Mouse (Mus musculus): ENCODE results near the gene Pcyt1a. TPM values are rescaled to one million over a fixed set of nuclear protein-coding genes. Genes with fewer than 3 reads are reported as not detected.

Pcyt1a gene
- polyA plus RNA-seq (2021) = 29.7 TPM

DNA sequence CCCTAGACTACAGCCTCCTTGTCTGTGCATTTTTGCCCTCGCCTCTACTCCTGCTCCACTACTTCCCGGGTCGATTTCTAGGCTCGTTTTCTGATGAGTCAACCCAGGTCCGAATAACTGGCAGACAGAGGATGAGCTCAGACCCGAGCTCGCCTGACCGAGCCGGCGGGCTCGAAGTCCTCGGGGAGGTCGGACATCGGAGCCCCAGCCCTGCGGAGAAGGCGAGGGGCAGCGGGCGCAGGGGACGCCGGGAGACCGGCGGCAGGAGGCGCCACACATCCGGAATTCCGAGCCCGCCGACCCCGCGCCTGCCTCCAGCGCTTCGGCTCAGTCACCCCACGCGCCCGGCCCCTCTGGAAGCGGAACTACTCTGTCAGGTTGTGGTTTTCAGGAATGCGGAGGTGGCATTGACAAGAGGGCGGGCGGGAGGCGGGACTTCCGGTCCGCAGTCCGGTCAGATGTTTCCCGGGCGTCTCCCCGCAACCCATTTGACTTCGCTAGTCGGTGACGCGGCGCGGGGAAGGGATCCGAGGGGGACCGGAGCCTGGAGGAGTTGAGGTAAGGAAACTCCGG is at the start of gene Pcyt1a:
Pcyt1a (plus strand) TSS at position 448 of the 573 bp plus-strand sequence.
- no peaks in the 10 kb centered on the region for H3K27me3 ChIP-seq
- TF ChIP-seq CTCF (IDR thresholded peaks at IDR 0.05) = peak; percentile 36
- ChIA-PET CTCF (interaction anchor here (1.3 kb wide), 1 partner anchor 10 kb away, joined by 4 read pairs; no protein-coding TSS in a partner anchor), POLR2A (interaction anchor here (0.7 to 1.4 kb wide), 2 partner anchors 9 kb away, joined by 3 to 4 read pairs; no protein-coding TSS in a partner anchor)
- ATAC-seq (peak; percentile 93), DNase-seq (ENCODE audit: low read depth, low spot score) (peak; percentile 67)
- in situ Hi-C loops (cut with MboI; ENCODE audit: low pct_unique_long_range_greater_than_20kb) = no loop called here

DNA sequence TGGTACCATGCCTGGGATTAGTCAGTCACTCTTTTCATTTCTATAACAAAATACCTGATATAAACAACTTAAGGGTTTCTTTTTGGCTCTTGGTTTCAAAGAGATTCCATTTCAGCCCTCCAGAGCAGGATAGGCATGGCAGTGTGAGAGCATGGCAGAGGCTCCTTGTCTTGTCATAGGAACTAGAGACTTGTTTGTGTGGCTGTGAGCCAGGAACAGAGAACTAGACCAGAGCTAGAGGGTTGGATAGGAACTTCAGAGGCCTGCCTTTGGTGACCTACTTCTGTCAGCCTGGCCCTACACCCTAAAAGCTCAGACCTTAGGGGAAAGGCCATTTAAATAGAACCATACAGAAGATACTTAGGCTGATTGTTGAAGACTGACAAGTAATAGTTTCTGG is 47.8 kb upstream of the Pcyt1a start:
- CTCF ChIA-PET = no interaction called here
- in situ Hi-C loops (cut with MboI; ENCODE audit: low pct_unique_long_range_greater_than_20kb) = no loop called here
- ATAC-seq = no peak
- POLR2A ChIA-PET = no interaction called here
- no peak for DNase-seq (ENCODE audit: low read depth, low spot score)
- no peak for TF ChIP-seq CTCF (IDR thresholded peaks at IDR 0.05)
- H3K27me3 ChIP-seq = no peaks in the 10 kb centered on the region

DNA sequence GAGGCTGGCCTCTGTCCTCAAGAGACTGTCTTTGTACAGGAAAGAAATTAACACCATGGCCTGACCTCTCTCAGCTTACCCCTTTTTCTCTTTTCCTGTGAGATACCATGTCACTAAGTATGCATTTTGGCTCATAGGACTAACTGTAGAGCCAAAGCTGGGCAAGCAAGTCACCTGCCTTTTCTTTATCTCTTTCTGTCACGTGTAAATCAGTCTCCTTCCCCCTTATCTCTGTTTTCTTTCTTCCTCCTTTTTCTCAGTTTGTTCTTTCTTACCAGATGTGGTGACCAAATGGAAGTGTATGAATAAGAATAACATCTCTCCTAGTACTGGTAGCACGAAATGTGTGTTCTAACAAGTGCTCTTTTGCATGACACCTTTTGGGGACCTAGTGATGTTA is 45.8 kb upstream of the Pcyt1a start:
- no peaks in the 10 kb centered on the region for H3K27me3 ChIP-seq
- no peak for TF ChIP-seq CTCF (IDR thresholded peaks at IDR 0.05)
- POLR2A ChIA-PET = no interaction called here
- CTCF ChIA-PET = no interaction called here
- no peak for DNase-seq (ENCODE audit: low read depth, low spot score)
- ATAC-seq = no peak
- in situ Hi-C loops (cut with MboI; ENCODE audit: low pct_unique_long_range_greater_than_20kb) = no loop called here

GRCm38 (mm10) chr16:32386826-32387225 is 43.9 kb upstream of the Pcyt1a start:
- ATAC-seq = no peak
- TF ChIP-seq CTCF (IDR thresholded peaks at IDR 0.05) = no peak
- CTCF ChIA-PET = interaction anchor here (1.1 to 1.6 kb wide), 3 partner anchors 10 to 113 kb away, joined by 3 read pairs; partner anchors contain the start of gene Tm4sf19
- no peaks in the 10 kb centered on the region for H3K27me3 ChIP-seq
- no peak for DNase-seq (ENCODE audit: low read depth, low spot score)
- in situ Hi-C loops (cut with MboI; ENCODE audit: low pct_unique_long_range_greater_than_20kb) = no loop called here
- POLR2A ChIA-PET = no interaction called here

DNA sequence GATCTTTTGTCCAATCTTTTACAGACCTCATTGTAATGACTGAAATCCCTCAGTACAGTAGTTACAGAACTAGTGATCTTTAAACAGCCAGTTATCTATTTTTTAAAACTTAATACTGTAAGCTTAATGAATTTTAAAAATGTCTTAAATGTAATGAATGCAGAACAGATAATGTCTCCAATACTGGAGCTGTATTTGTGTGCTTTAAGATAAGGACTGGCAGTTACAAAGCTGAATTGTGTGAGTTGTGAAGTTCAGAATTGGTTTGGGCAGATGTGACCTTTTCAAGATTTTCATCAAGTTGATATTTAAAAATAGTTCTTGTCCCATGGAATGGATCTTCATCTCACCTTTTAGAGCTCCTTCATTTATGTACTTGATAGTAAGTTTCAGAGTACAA is 41.7 kb upstream of the Pcyt1a start:
- CTCF ChIA-PET = interaction anchor here (0.8 to 2.1 kb wide), 3 partner anchors 8 to 46 kb away, joined by 3 to 6 read pairs (median 3); no protein-coding TSS in a partner anchor
- no peak for TF ChIP-seq CTCF (IDR thresholded peaks at IDR 0.05)
- no peaks in the 10 kb centered on the region for H3K27me3 ChIP-seq
- POLR2A ChIA-PET = interaction anchor here (0.6 to 1.2 kb wide), 2 partner anchors 27 to 277 kb away, joined by 3 to 4 read pairs; no protein-coding TSS in a partner anchor
- in situ Hi-C loops (cut with MboI; ENCODE audit: low pct_unique_long_range_greater_than_20kb) = no loop called here
- DNase-seq (ENCODE audit: low read depth, low spot score) (no peak), ATAC-seq (no peak)

DNA sequence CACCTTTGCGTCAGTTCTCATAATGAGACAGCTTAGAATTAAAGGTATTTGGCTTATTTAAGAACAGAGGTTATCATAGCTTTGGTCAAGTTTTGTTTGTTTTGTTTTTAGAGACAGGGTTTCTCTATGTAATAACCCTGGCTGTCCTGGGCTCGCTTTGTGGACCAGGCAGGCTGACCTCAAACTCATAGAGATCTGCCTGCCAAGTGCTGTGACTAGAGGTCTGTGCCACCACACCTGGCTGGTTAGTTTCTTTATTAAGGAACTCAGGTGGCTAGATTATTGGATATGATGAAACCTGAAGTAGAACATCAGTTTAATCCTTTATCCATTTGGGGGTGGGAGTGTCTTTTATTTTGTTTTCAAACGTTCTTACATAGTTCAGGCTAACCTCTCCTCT is 40.9 kb upstream of the Pcyt1a start:
- no peak for DNase-seq (ENCODE audit: low read depth, low spot score)
- TF ChIP-seq CTCF (IDR thresholded peaks at IDR 0.05) = no peak
- in situ Hi-C loops (cut with MboI; ENCODE audit: low pct_unique_long_range_greater_than_20kb) = no loop called here
- ChIA-PET POLR2A (interaction anchor here (1.2 kb wide), 1 partner anchor 27 kb away, joined by 4 read pairs; no protein-coding TSS in a partner anchor), CTCF (interaction anchor here (0.8 to 2.1 kb wide), 3 partner anchors 8 to 47 kb away, joined by 3 to 6 read pairs (median 3); no protein-coding TSS in a partner anchor)
- ATAC-seq = no peak
- no peaks in the 10 kb centered on the region for H3K27me3 ChIP-seq

DNA sequence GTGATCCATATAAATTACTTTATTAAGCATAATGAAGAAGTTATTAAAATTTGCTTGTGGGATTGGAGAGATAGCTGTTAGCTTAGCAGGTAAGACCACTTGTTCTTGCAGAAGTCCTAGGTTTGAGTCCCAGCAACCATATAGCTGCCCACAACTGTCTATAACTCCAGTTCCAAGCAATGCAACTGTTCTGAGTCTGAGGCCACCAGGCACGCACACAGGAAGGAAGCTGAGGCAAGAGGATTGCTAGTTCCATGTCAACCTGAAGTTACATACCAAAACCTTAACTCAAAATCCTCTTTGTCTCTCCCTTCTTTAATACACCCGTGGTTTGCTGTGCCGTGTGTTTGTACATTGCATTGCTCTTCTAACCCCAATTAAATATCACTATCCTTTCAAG is 39.8 kb upstream of the Pcyt1a start:
- no peak for TF ChIP-seq CTCF (IDR thresholded peaks at IDR 0.05)
- H3K27me3 ChIP-seq = no peaks in the 10 kb centered on the region
- CTCF ChIA-PET = no interaction called here
- POLR2A ChIA-PET = no interaction called here
- in situ Hi-C loops (cut with MboI; ENCODE audit: low pct_unique_long_range_greater_than_20kb) = no loop called here
- no peak for DNase-seq (ENCODE audit: low read depth, low spot score)
- no peak for ATAC-seq

GRCm38 (mm10) chr16:32395679-32396540 is 34.8 kb upstream of the Pcyt1a start:
- no peaks in the 10 kb centered on the region for H3K27me3 ChIP-seq
- ChIA-PET CTCF (no interaction called here), POLR2A (interaction anchor here (0.6 to 1.1 kb wide), 2 partner anchors 37 to 65 kb away, joined by 3 read pairs; no protein-coding TSS in a partner anchor)
- TF ChIP-seq CTCF (IDR thresholded peaks at IDR 0.05) = no peak
- ATAC-seq (peak; percentile 39), DNase-seq (ENCODE audit: low read depth, low spot score) (peak; percentile 12)
- in situ Hi-C loops (cut with MboI; ENCODE audit: low pct_unique_long_range_greater_than_20kb) = no loop called here

DNA sequence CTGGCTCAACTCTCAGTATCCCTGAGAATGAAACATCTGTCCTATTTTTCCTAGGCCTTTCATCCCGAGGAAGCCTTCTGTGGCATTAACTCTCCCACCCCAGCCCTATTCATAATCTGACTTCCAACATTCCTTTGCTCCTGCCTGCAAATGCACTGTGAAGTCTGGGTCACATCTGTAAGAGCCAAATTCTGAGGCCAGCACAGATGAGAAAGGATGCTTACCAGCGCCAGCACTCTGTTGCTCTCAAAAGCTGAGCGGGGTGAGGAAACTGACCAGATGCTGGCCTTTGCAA is 34.2 kb upstream of the Pcyt1a start:
- DNase-seq (ENCODE audit: low read depth, low spot score) = no peak
- ChIA-PET CTCF (interaction anchor here (1.4 kb wide), 1 partner anchor 9 kb away, joined by 3 read pairs; no protein-coding TSS in a partner anchor), POLR2A (interaction anchor here (0.6 to 1.1 kb wide), 2 partner anchors 38 to 65 kb away, joined by 3 read pairs; no protein-coding TSS in a partner anchor)
- in situ Hi-C loops (cut with MboI; ENCODE audit: low pct_unique_long_range_greater_than_20kb) = no loop called here
- ATAC-seq = no peak
- TF ChIP-seq CTCF (IDR thresholded peaks at IDR 0.05) = no peak
- no peaks in the 10 kb centered on the region for H3K27me3 ChIP-seq

DNA sequence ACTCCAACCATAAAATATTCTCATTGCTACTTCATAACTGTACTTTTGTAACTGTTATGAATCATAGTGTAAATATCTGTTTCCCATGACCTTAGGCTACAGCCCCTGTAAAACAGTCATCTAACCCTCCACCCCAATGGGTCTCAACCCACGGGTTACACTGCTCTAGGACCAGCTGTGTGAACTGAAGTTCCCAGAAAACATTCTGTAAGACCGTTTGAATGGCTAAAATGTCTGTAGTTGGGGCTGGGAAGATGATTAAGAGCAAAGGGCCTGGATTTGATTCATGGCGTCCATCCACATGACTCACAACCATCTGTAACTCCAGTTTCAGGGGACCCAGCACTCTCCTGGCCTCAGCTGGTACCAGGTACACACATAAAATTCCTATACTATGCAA is 32.5 kb upstream of the Pcyt1a start:
- in situ Hi-C loops (cut with MboI; ENCODE audit: low pct_unique_long_range_greater_than_20kb) = no loop called here
- ChIA-PET POLR2A (no interaction called here), CTCF (no interaction called here)
- ATAC-seq (no peak), DNase-seq (ENCODE audit: low read depth, low spot score) (no peak)
- H3K27me3 ChIP-seq = no peaks in the 10 kb centered on the region
- no peak for TF ChIP-seq CTCF (IDR thresholded peaks at IDR 0.05)

DNA sequence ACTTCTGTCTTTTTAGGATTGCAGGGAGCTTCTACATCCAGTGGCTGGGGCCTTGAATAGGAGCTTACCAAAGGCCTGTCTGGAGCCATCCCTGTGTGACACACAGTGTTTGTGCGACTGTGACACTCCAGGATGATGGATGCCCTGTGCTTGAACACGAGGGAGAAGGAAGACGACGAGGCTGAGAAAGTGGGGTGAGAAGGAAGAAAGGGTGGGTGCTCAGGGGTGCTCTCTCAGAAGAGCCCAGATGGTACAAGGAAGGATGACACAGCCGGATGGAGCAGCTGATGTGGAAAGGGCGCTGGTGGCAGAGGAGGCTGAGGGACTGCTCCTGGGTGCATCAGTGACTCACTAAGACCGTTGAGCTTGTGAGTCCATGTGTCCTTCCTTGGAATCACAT is 30.5 kb upstream of the Pcyt1a start, which contains the start of gene Tm4sf19:
Tm4sf19 (plus strand) TSS at position 240 of the 400 bp plus-strand sequence.
- POLR2A ChIA-PET = no interaction called here
- no peaks in the 10 kb centered on the region for H3K27me3 ChIP-seq
- TF ChIP-seq CTCF (IDR thresholded peaks at IDR 0.05) = no peak
- DNase-seq (ENCODE audit: low read depth, low spot score) (no peak), ATAC-seq (no peak)
- in situ Hi-C loops (cut with MboI; ENCODE audit: low pct_unique_long_range_greater_than_20kb) = no loop called here
- CTCF ChIA-PET = interaction anchor here (1.4 kb wide), 1 partner anchor 12 kb away, joined by 3 read pairs; no protein-coding TSS in a partner anchor
